Mouse (Mus musculus): ENCODE measurements around the gene Gm26897. TPM values are rescaled to one million over a fixed set of nuclear protein-coding genes. Genes with fewer than 3 reads are reported as not detected.
A peak's percentile ranks its signal among the peaks of the same experiment; 100 is the strongest.

Gene Gm26897
- polyA plus RNA-seq, 1 experiment from 2014 or later, result not detected

GRCm38 (mm10) chr5:111755330-111755729 is 21.6 kb downstream of the Gm26897 start:
- Histone ChIP-seq H3K4me2 (peak overlapping the region; percentile 55), H3K4me1 (0 out of 2 replicates have a peak, but pooled peaks cover 4% of the 10 kb centered on the region), H3K9me3 (replicated peaks) (no peaks in the 10 kb centered on the region), H3K36me3 (no peaks in the 10 kb centered on the region), H3K4me3 (no peak overlapping the region), H3K9ac (no peak overlapping the region), H3K27me3 (replicated peaks) (peaks cover 7% of the 10 kb centered on the region; the same call in 1 of the 2 replicates), H3K27ac (no peak overlapping the region)
- ATAC-seq, result no peak
- WGBS (ENCODE audit: insufficient replicate concordance), result 1% methylated on average over 5 of the region's 5 CpGs

GRCm38 (mm10) chr5:111760721-111761480 is 27.2 kb downstream of the Gm26897 start:
- H3K4me2 ChIP-seq, result peak overlapping the region; percentile 40; the same call in 1 of the 2 replicates
- H3K9ac ChIP-seq, result no peak overlapping the region
- WGBS (ENCODE audit: insufficient replicate concordance), result 16% methylated on average over 10 of the region's 10 CpGs
- no peak overlapping the region for H3K27ac ChIP-seq
- no peaks in the 10 kb centered on the region for H3K4me1 ChIP-seq
- peaks cover 38% of the 10 kb centered on the region for H3K27me3 ChIP-seq (replicated peaks)
- ATAC-seq, result no peak
- H3K4me3 ChIP-seq, result peak overlapping the region; percentile 13; the same call in 1 of the 2 replicates
- no peaks in the 10 kb centered on the region for H3K9me3 ChIP-seq (replicated peaks)
- H3K36me3 ChIP-seq, result no peaks in the 10 kb centered on the region

- no peak for ATAC-seq
- H3K9me3 ChIP-seq (replicated peaks), result no peaks in the 10 kb centered on the region
- no peak overlapping the region for H3K27ac ChIP-seq
- peak overlapping the region; percentile 13; the same call in 1 of the 2 replicates for H3K4me3 ChIP-seq
- H3K4me1 ChIP-seq, result no peaks in the 10 kb centered on the region
- 2% methylated on average over 12 of the region's 12 CpGs for WGBS (ENCODE audit: insufficient replicate concordance)
- H3K9ac ChIP-seq, result no peak overlapping the region
- H3K4me2 ChIP-seq, result peak overlapping the region; percentile 40
- no peaks in the 10 kb centered on the region for H3K36me3 ChIP-seq
- H3K27me3 ChIP-seq (replicated peaks), result peaks cover 38% of the 10 kb centered on the region
These were observed 27.9 kb downstream of the Gm26897 start for GRCm38 (mm10) chr5:111761574-111761973.

GRCm38 (mm10) chr5:111762085-111762484 is 28.4 kb downstream of the Gm26897 start:
- Histone ChIP-seq H3K4me2 (0 out of 2 replicates have a peak overlapping the region, but pooled peaks have one; percentile 40), H3K9ac (no peak overlapping the region), H3K4me3 (no peak overlapping the region), H3K27me3 (replicated peaks) (peaks cover 38% of the 10 kb centered on the region), H3K4me1 (no peaks in the 10 kb centered on the region), H3K36me3 (no peaks in the 10 kb centered on the region), H3K27ac (no peak overlapping the region), H3K9me3 (replicated peaks) (no peaks in the 10 kb centered on the region)
- ATAC-seq, result no peak
- WGBS (ENCODE audit: insufficient replicate concordance), result 14% methylated on average over 17 of the region's 17 CpGs

- H3K4me1 ChIP-seq, result no peaks in the 10 kb centered on the region
- no peak for ATAC-seq
- no peaks in the 10 kb centered on the region for H3K36me3 ChIP-seq
- no peak overlapping the region for H3K9ac ChIP-seq
- H3K27me3 ChIP-seq (replicated peaks), result peaks cover 27% of the 10 kb centered on the region
- no peak overlapping the region for H3K27ac ChIP-seq
- 52% methylated on average over 15 of the region's 15 CpGs for WGBS (ENCODE audit: insufficient replicate concordance)
- no peak overlapping the region for H3K4me2 ChIP-seq
- H3K4me3 ChIP-seq, result no peak overlapping the region
- no peaks in the 10 kb centered on the region for H3K9me3 ChIP-seq (replicated peaks)
These were observed 32.1 kb downstream of the Gm26897 start for GRCm38 (mm10) chr5:111765671-111766290.

- H3K27ac ChIP-seq, result no peak overlapping the region
- no peaks in the 10 kb centered on the region for H3K36me3 ChIP-seq
- H3K9ac ChIP-seq, result no peak overlapping the region
- no peak overlapping the region for H3K4me2 ChIP-seq
- no peak overlapping the region for H3K4me3 ChIP-seq
- WGBS (ENCODE audit: insufficient replicate concordance), result 54% methylated on average over 4 of the region's 4 CpGs
- no peak for ATAC-seq
- peaks cover 18% of the 10 kb centered on the region for H3K27me3 ChIP-seq (replicated peaks)
- H3K9me3 ChIP-seq (replicated peaks), result no peaks in the 10 kb centered on the region
- H3K4me1 ChIP-seq, result no peaks in the 10 kb centered on the region
These were observed 33.0 kb downstream of the Gm26897 start for GRCm38 (mm10) chr5:111766696-111767095.

- no peaks in the 10 kb centered on the region; the same call in 1 of the 2 replicates for H3K4me1 ChIP-seq
- H3K4me3 ChIP-seq, result no peak overlapping the region
- no peak overlapping the region for H3K9ac ChIP-seq
- no peaks in the 10 kb centered on the region for H3K36me3 ChIP-seq
- no peak overlapping the region for H3K27ac ChIP-seq
- no peaks in the 10 kb centered on the region for H3K9me3 ChIP-seq (replicated peaks)
- ATAC-seq, result no peak
- WGBS (ENCODE audit: insufficient replicate concordance), result 15% methylated on average over 15 of the region's 15 CpGs
- no peaks in the 10 kb centered on the region for H3K27me3 ChIP-seq (replicated peaks)
- H3K4me2 ChIP-seq, result 0 out of 2 replicates have a peak overlapping the region, but pooled peaks have one; percentile 1
These were observed 36.5 kb downstream of the Gm26897 start for GRCm38 (mm10) chr5:111770266-111770665.

GRCm38 (mm10) chr5:111772127-111772526 is 38.4 kb downstream of the Gm26897 start:
- Histone ChIP-seq H3K27ac (no peak overlapping the region), H3K4me2 (no peak overlapping the region), H3K36me3 (no peaks in the 10 kb centered on the region), H3K27me3 (replicated peaks) (no peaks in the 10 kb centered on the region), H3K9me3 (replicated peaks) (no peaks in the 10 kb centered on the region), H3K9ac (no peak overlapping the region), H3K4me1 (no peaks in the 10 kb centered on the region; the same call in 1 of the 2 replicates), H3K4me3 (no peak overlapping the region)
- WGBS (ENCODE audit: insufficient replicate concordance), result 37% methylated on average over 8 of the region's 8 CpGs
- no peak for ATAC-seq

GRCm38 (mm10) chr5:111772591-111773406 is 39.1 kb downstream of the Gm26897 start:
- no peaks in the 10 kb centered on the region for H3K36me3 ChIP-seq
- H3K27ac ChIP-seq, result no peak overlapping the region
- H3K27me3 ChIP-seq (replicated peaks), result no peaks in the 10 kb centered on the region
- no peak for ATAC-seq
- WGBS (ENCODE audit: insufficient replicate concordance), result 36% methylated on average over 13 of the region's 13 CpGs
- H3K9ac ChIP-seq, result no peak overlapping the region
- H3K9me3 ChIP-seq (replicated peaks), result no peaks in the 10 kb centered on the region
- no peaks in the 10 kb centered on the region; the same call in 1 of the 2 replicates for H3K4me1 ChIP-seq
- H3K4me2 ChIP-seq, result no peak overlapping the region
- H3K4me3 ChIP-seq, result no peak overlapping the region

- Histone ChIP-seq H3K9me3 (replicated peaks) (no peaks in the 10 kb centered on the region), H3K36me3 (no peaks in the 10 kb centered on the region), H3K9ac (no peak overlapping the region), H3K27ac (no peak overlapping the region), H3K4me2 (no peak overlapping the region), H3K4me1 (no peaks in the 10 kb centered on the region; the same call in 1 of the 2 replicates), H3K27me3 (replicated peaks) (no peaks in the 10 kb centered on the region), H3K4me3 (no peak overlapping the region)
- 45% methylated on average over 5 of the region's 5 CpGs for WGBS (ENCODE audit: insufficient replicate concordance)
- ATAC-seq, result no peak
These were observed 39.6 kb downstream of the Gm26897 start for GRCm38 (mm10) chr5:111773407-111773733.

GRCm38 (mm10) chr5:111776246-111776645 is 42.5 kb downstream of the Gm26897 start:
- no peak overlapping the region for H3K27ac ChIP-seq
- H3K4me1 ChIP-seq, result no peaks in the 10 kb centered on the region; the same call in 1 of the 2 replicates
- 59% methylated on average over 6 of the region's 6 CpGs for WGBS (ENCODE audit: insufficient replicate concordance)
- no peaks in the 10 kb centered on the region for H3K27me3 ChIP-seq (replicated peaks)
- no peak for ATAC-seq
- H3K4me2 ChIP-seq, result no peak overlapping the region
- H3K36me3 ChIP-seq, result no peaks in the 10 kb centered on the region
- no peaks in the 10 kb centered on the region for H3K9me3 ChIP-seq (replicated peaks)
- no peak overlapping the region for H3K4me3 ChIP-seq
- no peak overlapping the region for H3K9ac ChIP-seq

- no peaks in the 10 kb centered on the region for H3K27me3 ChIP-seq (replicated peaks)
- H3K36me3 ChIP-seq, result no peaks in the 10 kb centered on the region
- WGBS (ENCODE audit: insufficient replicate concordance), result 62% methylated on average over 5 of the region's 5 CpGs
- no peaks in the 10 kb centered on the region for H3K9me3 ChIP-seq (replicated peaks)
- no peak overlapping the region for H3K27ac ChIP-seq
- no peak overlapping the region for H3K4me2 ChIP-seq
- no peak for ATAC-seq
- H3K4me3 ChIP-seq, result no peak overlapping the region
- H3K9ac ChIP-seq, result no peak overlapping the region
- no peaks in the 10 kb centered on the region for H3K4me1 ChIP-seq
These were observed 44.4 kb downstream of the Gm26897 start for GRCm38 (mm10) chr5:111778093-111778492.
